Mouse (Mus musculus) lung, embryonic 14.5 days (tissue): ENCODE measurements around the gene Cpne9. TPM values are rescaled to one million over a fixed set of nuclear protein-coding genes. Genes with fewer than 3 reads are reported as not detected.

ENCODE experiments used
- ATAC-seq: fragments of 200-750 bp; cut with Nextera tagmentation; 2 replicates; pipeline ENCODE4 v1.8.0; 2017; ENCODE audit warnings: mild to moderate bottlenecking, moderate TSS enrichment, moderate library complexity; ENCODE audit not compliant: insufficient read depth
- DNase-seq: peaks from one replicate; pipeline ENCODE4 v3.0.0-alpha.2; 2015
- H3K27ac ChIP-seq: fragments of 300-500 bp; sonication (generic); 2 replicates; pipeline ENCODE4 v1.5.1; 2014; ENCODE audit warnings: low read depth, mild to moderate bottlenecking, moderate library complexity
- H3K27me3 ChIP-seq: fragments of 300-500 bp; sonication (generic); 2 replicates; pipeline ENCODE4 v1.6.1; 2014; ENCODE audit warnings: low read length, control low read depth; ENCODE audit not compliant: insufficient read depth
- H3K36me3 ChIP-seq: fragments of 300-500 bp; sonication (generic); 2 replicates; pipeline ENCODE4 v1.6.1; 2014; ENCODE audit warnings: control low read depth; ENCODE audit not compliant: insufficient read depth
- H3K4me1 ChIP-seq: fragments of 300-500 bp; sonication (generic); 2 replicates; pipeline ENCODE4 v1.6.1; 2014; ENCODE audit warnings: antibody characterized with exemption, control low read depth; ENCODE audit not compliant: insufficient read depth
- H3K4me2 ChIP-seq: fragments of 300-500 bp; sonication (generic); 2 replicates; pipeline ENCODE4 v1.6.1; 2014; ENCODE audit warnings: mild to moderate bottlenecking
- H3K4me3 ChIP-seq: fragments of 300-500 bp; sonication (generic); 2 replicates; pipeline ENCODE4 v1.5.1; 2014; ENCODE audit warnings: low read depth, low read length
- H3K9ac ChIP-seq: fragments of 300-500 bp; sonication (generic); 2 replicates; pipeline ENCODE4 v1.6.1; 2014
- H3K9me3 ChIP-seq: fragments of 300-500 bp; sonication (generic); 2 replicates; pipeline ENCODE4 v1.6.1; 2016; ENCODE audit warnings: low read depth, low read length, control low read depth
- CTCF ChIP-seq: IDR thresholded peaks from 2 replicates; pipeline ENCODE4 v1.5.1; 2016; ENCODE audit warnings: antibody characterized with exemption, low read depth
- WGBS: fragments of 180-500 bp; shearing (Covaris S2); extraction: QIAGEN DNeasy Blood & Tissue Kit; methylation state at CpG from one replicate; pipeline ENCODE4 v1.1.7; 2014; 5-methylcytosine and 5-hydroxymethylcytosine counted together
- polyA plus RNA-seq: library from polyadenylated mRNA; unstranded; fragments of >200 nt; fragmentation: Nextera tagmentation; extraction: Ambion mirVana; gene quantifications from 2 replicates; pipeline ENCODE4 v1.2.1, GENCODE M21; 2014

Cpne9 gene
- polyA plus RNA-seq, 1 experiment from 2014 or later = not detected

GRCm38 (mm10) chr6:113251921-113252320 is 30.2 kb upstream of the Cpne9 start:
- Histone ChIP-seq H3K27me3 (no peaks in the 10 kb centered on the region), H3K27ac (no peak overlapping the region), H3K9ac (no peak overlapping the region), H3K4me2 (no peak overlapping the region), H3K4me3 (no peak overlapping the region), H3K9me3 (no peaks in the 10 kb centered on the region), H3K4me1 (no peaks in the 10 kb centered on the region), H3K36me3 (peaks cover 49% of the 10 kb centered on the region)
- DNase-seq = no peak
- no peak for TF ChIP-seq CTCF
- no peak for ATAC-seq

- DNase-seq (no peak), ATAC-seq (no peak)
- Histone ChIP-seq H3K9me3 (no peaks in the 10 kb centered on the region), H3K27me3 (no peaks in the 10 kb centered on the region), H3K4me2 (no peak overlapping the region), H3K27ac (no peak overlapping the region), H3K36me3 (peaks cover 74% of the 10 kb centered on the region), H3K4me3 (no peak overlapping the region), H3K9ac (no peak overlapping the region), H3K4me1 (no peaks in the 10 kb centered on the region)
- TF ChIP-seq CTCF = no peak
These were observed 27.2 kb upstream of the Cpne9 start for GRCm38 (mm10) chr6:113254899-113255298.

- no peak overlapping the region for H3K4me3 ChIP-seq
- no peak for ATAC-seq
- no peak overlapping the region for H3K27ac ChIP-seq
- 76% methylated on average over 8 of the region's 8 CpGs for WGBS
- H3K4me1 ChIP-seq = no peaks in the 10 kb centered on the region
- no peak overlapping the region for H3K4me2 ChIP-seq
- H3K27me3 ChIP-seq = no peaks in the 10 kb centered on the region
- DNase-seq = no peak
- no peaks in the 10 kb centered on the region for H3K9me3 ChIP-seq
- no peak overlapping the region for H3K9ac ChIP-seq
- no peak for TF ChIP-seq CTCF
- H3K36me3 ChIP-seq = peaks cover 73% of the 10 kb centered on the region
These were observed 20.8 kb upstream of the Cpne9 start for GRCm38 (mm10) chr6:113261174-113261858.

GRCm38 (mm10) chr6:113263531-113263930 is 18.6 kb upstream of the Cpne9 start:
- Histone ChIP-seq H3K9me3 (no peaks in the 10 kb centered on the region), H3K4me2 (no peak overlapping the region), H3K4me1 (no peaks in the 10 kb centered on the region), H3K27ac (no peak overlapping the region), H3K9ac (no peak overlapping the region), H3K27me3 (no peaks in the 10 kb centered on the region), H3K36me3 (peaks cover 76% of the 10 kb centered on the region), H3K4me3 (no peak overlapping the region)
- 82% methylated on average over 6 of the region's 6 CpGs for WGBS
- DNase-seq = no peak
- no peak for TF ChIP-seq CTCF
- no peak for ATAC-seq

GRCm38 (mm10) chr6:113264429-113264828 is 17.7 kb upstream of the Cpne9 start:
- DNase-seq (no peak), ATAC-seq (no peak)
- TF ChIP-seq CTCF = no peak
- no peak overlapping the region for H3K4me2 ChIP-seq
- no peaks in the 10 kb centered on the region for H3K9me3 ChIP-seq
- peaks cover 78% of the 10 kb centered on the region for H3K36me3 ChIP-seq
- H3K9ac ChIP-seq = no peak overlapping the region
- no peak overlapping the region for H3K4me3 ChIP-seq
- no peak overlapping the region for H3K27ac ChIP-seq
- WGBS = 88% methylated on average over 8 of the region's 8 CpGs
- no peaks in the 10 kb centered on the region for H3K27me3 ChIP-seq
- H3K4me1 ChIP-seq = no peaks in the 10 kb centered on the region

GRCm38 (mm10) chr6:113266996-113267655 is 15.0 kb upstream of the Cpne9 start:
- 82% methylated on average over 7 of the region's 7 CpGs for WGBS
- no peaks in the 10 kb centered on the region for H3K9me3 ChIP-seq
- H3K4me2 ChIP-seq = no peak overlapping the region
- ATAC-seq = no peak
- no peaks in the 10 kb centered on the region for H3K4me1 ChIP-seq
- H3K27me3 ChIP-seq = no peaks in the 10 kb centered on the region
- H3K9ac ChIP-seq = no peak overlapping the region
- H3K4me3 ChIP-seq = no peak overlapping the region
- no peak for DNase-seq
- TF ChIP-seq CTCF = no peak
- peaks cover 77% of the 10 kb centered on the region for H3K36me3 ChIP-seq
- H3K27ac ChIP-seq = no peak overlapping the region

GRCm38 (mm10) chr6:113267988-113268387 is 14.1 kb upstream of the Cpne9 start:
- Histone ChIP-seq H3K36me3 (peaks cover 83% of the 10 kb centered on the region), H3K4me2 (no peak overlapping the region), H3K9me3 (no peaks in the 10 kb centered on the region), H3K4me1 (no peaks in the 10 kb centered on the region), H3K27me3 (no peaks in the 10 kb centered on the region), H3K27ac (no peak overlapping the region), H3K4me3 (no peak overlapping the region), H3K9ac (no peak overlapping the region)
- DNase-seq (no peak), ATAC-seq (no peak)
- no peak for TF ChIP-seq CTCF
- 87% methylated on average over 1 of the region's 1 CpGs for WGBS
